Mouse (Mus musculus): ENCODE measurements at regions not wholly inside any gene's neighbourhood (a gene's known extent, or its start where the extent isn't known, plus 50 kb on each side); places are given as distances from the start of the nearest gene placed in this dataset.

DNA sequence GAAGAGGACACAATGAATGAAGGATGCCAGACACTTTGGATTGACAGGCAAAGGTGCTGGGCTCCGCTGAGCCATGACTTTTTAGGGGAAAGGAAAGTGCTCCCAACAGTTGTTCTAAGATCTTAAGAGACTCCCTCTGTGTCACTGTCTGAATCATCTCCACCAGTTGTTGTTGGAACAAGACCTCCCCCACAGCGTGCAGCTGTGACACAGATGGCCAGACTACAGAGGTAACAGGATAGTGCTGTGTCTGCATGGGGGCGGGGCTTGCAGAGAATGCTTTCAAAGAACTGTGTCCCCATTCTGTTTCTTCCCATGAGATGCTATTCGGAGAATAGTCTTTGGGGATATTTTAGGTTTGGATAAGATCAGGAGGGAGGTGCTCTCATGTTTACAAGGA is 61.7 kb upstream of the Dpyd start:
- DNase-seq = peak; percentile 9

DNA sequence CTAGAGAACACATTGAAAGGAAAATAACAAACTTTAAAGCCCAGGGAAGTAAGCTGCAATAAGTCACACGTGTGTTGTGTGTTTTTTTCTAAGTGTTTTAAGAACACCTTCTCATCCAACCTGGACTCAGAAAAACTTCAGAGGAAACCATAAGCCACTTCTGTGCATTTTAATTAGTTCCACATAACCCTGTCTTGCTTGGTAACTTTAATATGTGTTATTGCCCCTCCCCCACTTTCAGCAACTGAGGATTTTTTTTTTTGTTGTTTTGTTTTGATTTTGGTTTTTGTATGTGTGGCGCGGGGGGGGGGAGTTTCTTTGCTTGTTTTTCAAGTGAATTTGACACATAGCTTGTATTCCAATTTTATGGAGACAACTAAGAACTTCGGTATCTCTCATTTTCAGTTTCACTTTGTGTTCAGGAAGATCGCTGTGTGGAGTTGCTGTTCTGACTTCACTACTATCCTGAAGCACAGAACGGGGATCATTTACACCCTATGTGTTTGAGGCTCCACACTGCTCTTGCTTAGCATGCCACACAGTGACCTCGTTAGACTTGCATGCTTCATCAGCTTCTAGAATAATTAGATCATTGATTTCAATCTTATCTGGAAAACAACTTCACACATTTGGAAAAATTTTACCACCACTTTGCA is 54.2 kb upstream of the Dpyd start:
- no peak for DNase-seq

DNA sequence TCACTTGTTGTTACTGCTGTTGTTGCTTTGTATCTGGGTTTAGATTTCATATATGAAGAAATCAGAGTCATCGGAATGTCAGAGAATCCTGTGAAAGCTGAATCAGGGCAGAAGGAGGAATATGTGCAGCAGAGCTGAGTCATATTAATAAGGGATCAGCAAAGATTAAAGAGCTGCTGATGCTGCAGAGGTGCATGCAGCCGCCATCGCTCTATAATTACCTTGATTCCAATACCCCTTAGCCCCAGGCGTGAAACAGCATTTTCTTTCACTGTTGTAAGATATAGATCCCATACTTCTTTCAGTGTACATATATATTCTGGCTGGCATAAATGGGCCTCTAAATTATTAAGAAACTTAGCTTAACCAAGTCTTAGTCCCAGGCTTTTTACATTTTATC is 51.1 kb upstream of the Dpyd start:
- DNase-seq = no peak

DNA sequence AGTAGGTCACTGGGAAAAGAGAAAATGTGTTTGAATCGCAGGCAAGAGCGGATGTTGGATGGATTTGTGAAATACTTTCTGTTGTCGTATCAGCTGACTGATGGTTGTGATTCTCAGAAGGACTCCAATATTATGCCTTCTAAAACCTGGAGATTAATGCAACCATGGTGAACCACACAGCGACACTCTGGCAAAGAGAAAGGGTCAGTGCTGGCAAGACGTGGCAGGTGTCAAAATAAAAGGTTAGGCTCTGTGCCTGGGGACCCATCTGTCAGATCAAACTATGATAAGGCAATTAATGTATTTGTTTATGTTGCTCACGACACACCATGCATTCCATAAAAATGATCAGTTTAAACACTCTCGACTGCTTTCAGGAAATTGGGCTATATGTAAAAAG is 50.0 kb upstream of the Dpyd start:
- DNase-seq = no peak

Small RNA genes in the stretch of these regions (microRNA-seq; reads per million reads assigned to microRNA genes)
- gene Gm24155 (0 reads per million in 2 experiments), gene Mir137 (108 to 213 reads per million in 2 experiments)
